Mouse (Mus musculus): ENCODE measurements around the gene Kdm2a. TPM values are rescaled to one million over a fixed set of nuclear protein-coding genes. Genes with fewer than 3 reads are reported as not detected.

Kdm2a gene
- total RNA-seq, 2 experiments from 2014 or later, result 104 to 106 TPM

DNA sequence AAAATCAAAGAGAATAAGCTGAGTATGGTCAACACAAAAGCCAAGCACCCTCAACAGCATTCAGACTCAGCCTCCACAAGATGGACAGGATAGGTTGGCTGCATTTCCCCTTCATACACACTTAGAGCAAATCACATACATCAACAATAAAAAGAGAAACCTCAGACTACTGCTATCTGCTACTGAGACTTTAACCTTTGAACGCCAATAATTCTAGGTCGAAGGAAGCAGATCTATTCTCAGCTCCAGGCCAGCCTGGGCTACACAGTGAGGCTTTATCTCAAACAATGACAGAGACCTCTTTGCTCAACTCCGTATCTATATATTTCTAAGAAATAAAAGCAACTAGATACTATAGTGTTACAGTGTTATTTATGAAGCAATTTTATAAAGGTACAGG is 66.8 kb downstream of the Kdm2a start:
- DNase-seq (ENCODE audit: low spot score in 2 of 2), result no peak

DNA sequence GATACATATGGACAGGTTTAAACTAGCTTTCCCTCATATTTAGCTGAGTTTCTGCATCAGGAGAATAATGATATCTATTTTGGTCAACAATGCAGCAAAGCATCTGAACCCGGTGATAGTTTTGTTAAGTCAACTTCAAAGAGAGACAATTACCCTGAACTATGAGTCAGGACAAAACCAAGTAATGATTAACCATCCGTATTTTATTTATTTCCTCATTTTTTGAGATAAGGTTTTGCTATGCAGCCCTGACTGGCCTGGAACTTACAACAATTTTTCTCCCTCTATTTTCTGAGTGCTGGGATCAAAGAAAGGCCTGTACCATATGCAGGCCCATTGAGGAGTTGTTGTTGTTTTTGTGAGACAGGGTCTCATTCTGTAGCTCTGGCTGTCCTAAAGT is 67.5 kb downstream of the Kdm2a start:
- no peak for DNase-seq (ENCODE audit: low spot score in 2 of 2)

DNA sequence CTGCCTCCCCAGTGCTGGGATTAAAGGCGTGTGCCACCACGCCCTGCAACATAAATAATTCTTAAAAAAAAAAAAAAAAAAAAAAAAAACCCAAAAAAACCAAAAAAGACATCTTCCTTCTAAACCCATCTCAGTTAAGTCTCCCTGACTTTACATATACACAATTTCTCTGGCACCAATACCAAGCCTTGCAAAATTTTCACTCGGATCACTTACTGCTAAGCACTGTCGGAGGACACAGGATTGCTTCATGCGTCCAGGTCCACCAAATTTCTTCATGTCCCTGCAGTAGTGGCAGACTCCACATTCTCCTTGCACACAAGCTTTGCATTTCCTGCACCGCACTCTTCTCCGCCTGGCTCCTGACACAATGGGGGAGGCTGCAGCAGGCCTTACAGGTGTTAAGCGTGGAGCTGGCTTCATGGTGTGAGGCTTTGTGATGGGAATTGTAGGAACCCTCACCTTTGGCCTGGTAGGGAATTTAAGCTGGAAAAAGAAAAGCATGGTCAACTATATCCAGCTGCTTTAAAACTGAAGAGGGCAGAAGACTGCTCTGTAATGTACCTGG is 69.3 kb downstream of the Kdm2a start:
- DNase-seq (ENCODE audit: low spot score in 2 of 2), result no peak

DNA sequence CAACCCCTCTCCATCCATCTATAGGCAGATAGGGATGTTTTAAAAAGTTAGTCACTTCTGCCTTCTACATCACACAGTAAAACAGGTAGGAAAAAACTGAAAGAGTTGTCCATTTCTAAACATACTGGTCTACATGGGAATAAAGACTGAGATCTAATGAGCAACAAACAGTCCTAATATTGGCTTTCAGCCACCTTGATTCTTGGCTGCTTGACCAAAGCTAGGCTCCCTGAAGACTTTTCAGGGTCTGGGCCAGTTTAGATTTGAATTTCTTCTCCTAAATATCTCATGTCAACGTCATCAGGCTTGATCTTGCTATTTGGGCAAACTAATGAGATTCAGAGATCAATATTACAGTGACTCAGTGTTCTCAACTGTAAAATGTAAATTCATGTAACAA is 71.2 kb downstream of the Kdm2a start:
- DNase-seq (ENCODE audit: low spot score in 2 of 2), result no peak

DNA sequence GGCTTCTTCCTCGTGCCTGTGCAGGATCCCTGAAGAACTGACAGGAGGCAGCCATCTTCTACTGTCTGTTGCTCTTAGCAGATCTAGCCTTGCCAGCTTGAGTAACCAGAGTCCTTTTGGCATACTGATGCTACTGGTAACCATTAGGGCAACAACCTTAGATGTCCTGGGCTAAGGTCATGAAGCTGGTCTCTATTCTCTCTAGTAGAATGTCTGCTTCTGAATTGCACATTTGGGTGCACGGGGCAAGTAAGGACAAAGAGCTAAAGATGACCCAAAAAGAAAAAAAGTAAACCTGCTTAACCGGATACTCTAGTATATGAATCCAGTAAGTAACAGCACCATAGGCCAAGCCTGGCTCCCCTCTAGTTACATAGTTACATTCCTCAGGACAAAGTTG is 72.0 kb downstream of the Kdm2a start:
- DNase-seq (ENCODE audit: low spot score in 2 of 2), result no peak

DNA sequence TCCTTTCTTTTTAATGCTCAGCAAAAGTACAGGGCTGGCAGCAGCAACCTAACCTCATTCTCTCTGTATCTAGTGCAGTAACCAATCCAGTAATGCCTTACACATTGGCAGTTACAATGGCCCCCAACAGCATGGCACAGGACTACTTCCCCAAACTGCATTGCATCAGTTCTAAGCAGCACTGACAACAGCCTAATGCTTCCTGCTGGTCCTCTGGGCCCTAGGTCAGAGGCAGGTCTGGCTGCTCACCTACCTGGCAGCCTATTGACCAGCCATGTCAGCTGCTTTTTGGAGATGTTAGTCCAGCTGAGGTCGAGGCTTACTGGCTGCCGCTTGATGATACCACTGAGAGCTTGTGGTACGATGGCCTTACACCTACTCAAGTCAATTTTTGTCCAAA is 76.0 kb downstream of the Kdm2a start:
- DNase-seq (ENCODE audit: low spot score in 2 of 2), result no peak

DNA sequence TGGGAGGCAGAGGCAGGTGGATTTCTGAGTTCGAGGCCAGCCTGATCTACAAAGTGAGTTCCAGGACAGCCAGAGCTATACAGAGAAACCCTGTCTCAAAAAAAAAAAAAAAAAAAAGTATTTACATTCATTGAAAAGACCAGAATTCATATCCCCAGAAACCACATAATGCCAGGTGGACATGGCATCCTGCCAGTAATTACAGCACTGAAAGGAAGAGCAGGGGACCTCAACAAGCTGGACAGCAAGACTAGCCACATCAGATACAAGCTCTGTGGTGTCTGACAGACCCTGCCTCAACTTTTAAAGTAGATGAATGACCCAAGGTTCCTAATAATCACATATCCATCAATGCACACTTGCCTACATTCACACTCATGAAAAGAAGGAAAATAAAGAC is 76.5 kb downstream of the Kdm2a start:
- DNase-seq (ENCODE audit: low spot score in 2 of 2), result no peak

DNA sequence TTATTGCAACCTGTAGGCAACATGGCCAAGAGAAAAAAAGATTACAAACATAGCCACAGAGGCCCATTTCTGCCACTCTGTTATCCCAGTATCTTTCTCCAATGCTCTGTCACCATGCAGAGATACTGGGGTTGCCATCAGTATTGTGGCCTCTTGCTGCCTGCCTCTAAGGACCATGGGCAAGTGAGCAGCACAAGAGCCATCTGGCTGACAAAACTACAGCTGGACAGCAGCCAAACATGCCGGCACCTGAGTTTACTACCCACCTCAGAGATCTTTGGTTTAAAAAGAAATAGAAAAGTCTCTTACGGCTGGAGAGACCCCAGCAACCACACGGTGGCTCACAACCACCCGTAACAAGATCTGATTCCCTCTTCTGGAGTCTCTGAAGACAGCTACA is 78.8 kb downstream of the Kdm2a start:
- DNase-seq (ENCODE audit: low spot score in 2 of 2), result no peak

DNA sequence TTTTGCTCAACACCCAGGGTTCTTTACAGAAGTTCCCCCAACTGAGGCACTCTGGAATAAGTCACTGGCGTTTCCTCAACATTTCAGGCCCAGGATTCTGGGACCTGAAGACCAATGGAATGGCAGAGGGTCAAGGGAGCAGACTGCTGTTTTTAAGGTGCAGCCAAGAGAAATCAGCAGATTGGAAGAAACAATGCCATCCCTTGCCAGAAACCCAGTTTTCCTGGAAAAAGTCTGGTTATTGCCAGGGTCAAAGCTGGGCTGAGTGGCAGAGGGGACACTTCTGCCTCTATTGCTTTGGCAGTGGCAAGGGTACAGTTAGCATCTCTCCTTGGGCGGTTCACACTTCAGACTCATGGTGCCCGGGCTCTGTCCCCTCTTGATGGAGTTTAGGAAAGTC is 80.9 kb downstream of the Kdm2a start:
- no peak for DNase-seq (ENCODE audit: low spot score in 2 of 2)

DNA sequence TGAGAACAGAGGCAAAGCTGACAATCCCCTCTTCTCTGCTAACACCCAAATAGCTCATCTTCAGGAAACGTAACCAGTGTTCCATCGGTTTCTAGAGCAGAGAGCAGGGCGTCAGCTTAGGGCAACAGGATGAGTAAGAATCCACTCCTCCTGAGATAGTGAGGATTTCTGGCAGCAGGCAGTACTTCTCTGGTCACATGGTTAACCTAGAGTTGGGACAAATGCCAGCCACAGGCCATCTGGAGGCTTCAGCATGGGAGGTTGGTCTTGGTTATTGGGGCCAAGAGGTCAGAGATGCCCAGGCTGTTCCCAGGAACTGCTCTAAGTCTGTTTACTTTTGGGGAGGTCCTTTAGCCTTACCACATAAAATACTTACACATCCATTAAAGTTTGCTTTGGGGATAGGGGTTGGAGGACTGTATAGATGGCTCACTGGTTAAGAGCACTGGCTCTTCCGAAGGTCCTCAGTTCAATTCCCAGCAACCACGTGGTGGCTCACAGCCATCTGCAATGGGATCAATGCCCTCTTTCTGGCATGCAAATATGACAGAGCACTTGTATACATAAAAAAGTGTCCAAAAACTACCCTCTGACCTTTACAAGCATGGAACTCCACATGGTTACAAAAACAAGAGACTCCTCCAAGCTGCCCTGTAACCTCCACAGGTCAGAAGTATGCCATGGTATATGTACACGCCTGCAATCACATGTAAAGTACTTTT is 82.7 kb downstream of the Kdm2a start:
- no peak for DNase-seq (ENCODE audit: low spot score in 2 of 2)

DNA sequence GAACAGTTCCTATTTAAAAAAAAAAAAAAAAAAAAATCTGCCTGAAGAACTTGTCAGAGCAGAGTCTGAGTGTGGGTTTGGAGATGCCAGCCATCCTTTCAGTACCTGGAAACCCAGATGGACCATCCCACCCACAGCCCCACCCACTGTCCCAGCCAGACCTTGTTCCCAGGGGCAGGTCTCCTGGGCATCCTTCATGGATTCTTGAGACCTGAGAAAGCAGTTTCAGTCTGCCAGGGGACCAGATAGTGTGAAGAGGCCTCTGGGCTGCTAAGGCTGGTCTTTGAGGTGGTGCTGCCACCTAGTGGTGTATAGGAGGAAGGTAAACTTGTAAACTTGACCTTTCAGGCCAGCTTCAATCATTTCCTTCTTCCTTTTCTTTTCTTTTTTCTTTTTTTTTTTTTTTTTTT is 88.3 kb downstream of the Kdm2a start:
- DNase-seq (ENCODE audit: low spot score in 2 of 2), result no peak

DNA sequence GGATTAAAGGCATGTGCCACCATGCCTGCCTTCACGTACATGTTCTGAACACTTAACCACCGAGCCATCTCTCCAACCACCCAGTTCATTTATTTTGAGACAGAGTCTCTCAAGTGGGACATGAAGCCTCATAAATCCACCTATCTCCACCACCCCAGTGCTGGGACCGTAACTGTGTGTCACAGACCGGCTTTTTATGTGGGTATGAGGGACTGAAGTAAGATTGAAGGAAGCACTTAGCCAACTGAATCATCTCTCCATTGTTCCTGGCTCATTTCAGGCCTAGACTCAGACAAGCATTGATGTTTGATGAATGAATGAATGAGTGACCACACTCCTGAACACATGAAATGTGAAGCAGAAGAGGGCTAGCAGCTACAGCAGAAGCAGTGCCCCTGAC is 88.8 kb downstream of the Kdm2a start:
- no peak for DNase-seq (ENCODE audit: low spot score in 2 of 2)

DNA sequence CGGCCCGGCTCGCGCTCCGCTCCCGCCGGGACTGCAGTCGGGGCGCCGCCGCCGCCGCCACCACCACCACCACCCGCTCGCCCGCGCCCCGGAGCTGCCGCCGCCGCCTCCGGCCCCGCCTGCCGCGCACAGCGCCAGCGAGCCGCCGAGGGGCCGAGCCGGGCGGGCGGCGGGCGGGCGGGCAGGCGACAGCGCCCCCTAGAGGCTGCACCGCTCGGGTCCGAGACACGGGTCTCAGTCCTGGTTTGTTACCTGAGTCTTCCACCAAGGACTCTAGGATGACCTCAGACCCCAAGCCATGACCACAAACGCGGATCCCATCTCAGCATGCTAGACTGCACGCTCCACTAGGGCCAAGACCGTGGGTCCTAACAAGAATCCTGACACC is 91.9 kb downstream of the Kdm2a start, which contains the start of gene Grk2:
Gene Grk2, minus strand, starts transcription at position 33 of the 388 bp plus-strand sequence.
- DNase-seq (ENCODE audit: low spot score in 2 of 2), result peak; percentile 51 to 65

DNA sequence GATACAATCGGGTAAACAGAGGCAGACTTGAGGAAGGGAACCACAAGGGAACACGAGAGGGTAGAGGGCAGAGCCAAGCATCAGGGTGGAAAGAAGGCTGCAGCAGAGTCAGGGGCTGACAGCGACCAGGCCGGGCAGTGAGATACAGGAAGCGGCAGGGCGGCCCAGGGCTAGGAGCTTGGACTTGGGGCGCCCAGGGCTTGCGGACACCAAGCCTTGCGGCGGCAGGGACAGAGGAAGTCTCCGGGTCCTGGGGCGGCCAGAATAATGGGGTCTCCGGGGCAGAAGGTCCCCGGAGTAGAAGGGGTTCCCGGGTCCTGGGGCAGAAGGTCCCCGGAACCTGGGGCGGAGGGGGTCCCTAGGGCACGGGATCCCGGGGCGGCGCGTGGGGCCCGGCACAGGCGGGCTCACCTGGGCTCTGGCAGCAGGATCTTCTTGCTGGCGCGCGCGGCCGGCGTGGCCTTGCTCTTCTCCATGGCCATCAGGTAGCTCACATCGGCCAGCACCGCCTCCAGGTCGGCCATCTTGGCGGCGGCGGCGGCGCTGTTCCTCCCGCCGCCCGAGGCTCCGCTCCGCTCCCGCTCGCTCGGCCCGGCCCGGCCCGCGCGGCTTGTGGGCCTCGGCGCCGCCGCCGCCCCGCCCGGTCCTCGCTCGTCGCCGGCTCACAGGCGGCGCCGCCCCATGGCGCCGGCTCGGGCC is 92.4 kb downstream of the Kdm2a start:
- DNase-seq (ENCODE audit: low spot score in 2 of 2), result no peak

DNA sequence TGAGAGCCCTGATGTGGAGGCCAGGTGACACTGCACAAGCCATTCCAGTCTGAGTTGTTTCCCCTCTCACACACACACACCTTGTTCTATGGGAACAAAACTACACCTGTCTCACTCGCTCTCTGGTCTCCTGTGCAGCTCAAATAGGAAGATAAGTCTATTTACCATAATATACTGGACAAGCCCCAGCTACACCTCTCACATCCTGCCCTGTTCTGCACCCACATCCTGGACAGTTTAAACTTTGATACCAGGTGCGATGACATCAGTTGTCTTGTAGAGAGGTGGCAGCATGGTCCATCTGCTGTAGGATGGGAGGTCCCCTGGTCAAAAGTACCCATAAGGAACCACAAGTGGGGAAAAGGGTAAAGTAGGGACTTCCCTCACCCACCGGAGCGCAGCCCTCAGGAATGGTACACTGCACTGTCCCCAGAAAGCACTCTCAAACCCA is 93.2 kb downstream of the Kdm2a start:
- DNase-seq (ENCODE audit: low spot score in 2 of 2), result no peak

DNA sequence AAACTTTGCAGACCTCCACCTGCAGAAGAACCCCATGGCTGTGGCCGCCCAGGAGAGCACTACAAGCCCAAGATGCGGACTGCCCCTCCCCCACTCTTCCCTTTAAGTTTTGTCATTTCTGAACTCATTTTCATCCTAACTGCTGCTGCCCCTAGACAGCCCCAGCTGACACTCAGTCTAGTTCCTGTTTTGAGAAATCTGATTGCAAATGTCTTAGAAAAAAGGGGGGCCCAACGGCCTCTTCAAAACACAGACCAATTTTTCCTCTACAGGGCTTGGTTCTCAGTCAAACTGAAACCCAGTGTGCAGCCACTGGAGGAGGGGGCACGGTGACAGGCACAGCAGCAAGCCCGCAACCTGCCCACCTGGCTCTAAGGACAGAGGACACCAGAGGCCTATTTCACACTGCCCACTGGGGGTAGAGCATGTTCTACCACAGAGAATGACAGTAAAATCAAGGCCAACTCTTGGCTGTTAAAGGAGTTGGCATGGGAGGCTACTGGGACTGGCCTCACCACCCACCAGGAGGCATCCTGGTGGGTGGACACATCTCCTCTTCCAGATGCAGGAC is 93.7 kb downstream of the Kdm2a start:
- DNase-seq (ENCODE audit: low spot score in 2 of 2), result no peak

DNA sequence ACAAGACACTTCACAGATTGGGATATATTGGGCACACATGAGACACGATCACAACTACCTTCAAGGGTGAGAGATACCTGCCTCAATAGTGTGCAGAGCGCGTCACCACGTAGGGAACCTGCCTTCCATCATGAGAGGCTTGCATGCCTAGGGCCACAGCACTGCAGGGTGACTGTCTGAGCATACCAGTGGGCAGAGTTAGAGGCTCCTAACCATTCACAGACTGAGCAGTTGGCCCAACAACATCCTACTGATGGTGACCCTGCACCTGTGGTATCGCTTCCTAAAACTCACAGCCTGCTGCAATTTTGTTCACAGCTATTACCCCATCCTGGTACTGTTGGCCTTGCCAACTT is 94.5 kb downstream of the Kdm2a start:
- DNase-seq (ENCODE audit: low spot score in 2 of 2), result no peak

DNA sequence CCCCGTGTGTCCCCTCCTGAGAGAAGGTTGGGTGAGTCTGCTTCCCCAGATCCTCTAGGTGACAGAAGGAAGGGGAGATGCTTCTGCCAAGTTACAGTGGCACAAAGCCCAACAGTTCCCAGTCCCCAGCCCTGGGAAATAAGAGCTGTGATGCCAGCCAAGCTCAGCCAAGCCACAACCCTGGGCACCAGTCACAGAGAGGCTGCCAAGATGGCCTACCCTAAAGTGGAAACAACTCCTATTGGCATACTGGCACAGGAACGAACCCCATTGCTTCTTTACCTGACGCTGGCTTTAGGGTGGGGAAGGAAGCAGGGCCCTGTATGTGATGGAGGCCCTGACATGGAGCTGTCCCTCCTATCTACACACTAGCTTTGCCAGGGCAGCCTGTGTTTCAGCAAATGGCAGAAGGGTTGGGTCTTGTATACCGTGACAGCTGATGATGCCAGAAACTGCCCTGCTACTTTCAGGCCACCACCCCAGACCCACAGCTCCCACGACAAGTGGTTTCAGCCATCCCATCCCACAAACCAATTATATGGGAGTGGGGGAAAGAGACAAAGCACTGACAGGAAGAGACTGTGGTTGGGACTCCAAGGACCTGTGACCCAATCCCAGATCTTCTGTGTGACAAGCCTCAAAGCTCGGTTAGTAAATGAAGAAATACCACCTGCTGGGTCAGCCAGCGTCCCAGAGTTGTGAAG is 95.0 kb downstream of the Kdm2a start:
- no peak for DNase-seq (ENCODE audit: low spot score in 2 of 2)

DNA sequence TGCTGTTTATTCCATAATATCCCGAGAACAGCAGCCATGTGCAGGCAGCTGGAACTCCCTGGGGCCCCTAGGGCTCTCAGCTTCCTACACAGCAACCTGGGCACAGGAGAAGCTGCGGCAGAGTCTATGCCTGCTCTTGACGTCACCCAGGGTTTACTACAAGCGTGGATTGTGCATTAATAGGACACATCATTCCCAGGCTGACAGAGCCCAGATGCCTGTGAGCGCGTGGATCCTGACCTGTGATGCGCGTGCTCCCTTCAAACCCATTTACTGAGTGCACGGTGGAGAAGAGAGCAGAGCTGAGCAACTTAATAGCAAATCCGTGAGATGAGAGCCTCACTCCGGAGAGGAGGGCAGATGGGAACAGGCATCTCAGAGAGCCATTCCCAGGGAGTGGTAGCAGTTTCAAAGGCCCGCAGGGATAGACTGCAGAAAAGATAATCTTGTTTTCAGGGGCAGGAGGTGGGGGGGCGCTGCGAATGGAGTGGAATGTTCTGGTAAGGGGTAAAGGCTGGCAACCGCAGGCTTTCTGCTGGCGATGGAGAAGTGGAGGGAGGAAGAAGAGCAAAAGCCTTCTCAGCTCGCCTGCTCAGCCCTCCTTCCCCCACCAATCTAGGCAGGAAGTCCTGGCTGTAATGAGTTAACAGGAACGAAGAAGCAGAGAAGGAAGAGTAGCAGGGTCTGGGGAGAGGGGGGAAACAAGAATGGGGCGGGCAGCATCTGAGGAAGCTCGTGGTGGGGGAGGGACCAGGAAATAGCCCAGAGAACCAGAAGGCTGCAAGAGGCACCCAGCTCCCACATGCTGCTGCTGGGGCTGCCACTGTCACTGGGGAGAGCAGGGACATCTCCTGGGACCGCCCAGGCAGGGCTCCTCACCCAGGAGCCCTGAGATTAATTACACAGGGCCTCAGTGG is 96.1 kb downstream of the Kdm2a start:
- DNase-seq (ENCODE audit: low spot score in 2 of 2), result no peak

DNA sequence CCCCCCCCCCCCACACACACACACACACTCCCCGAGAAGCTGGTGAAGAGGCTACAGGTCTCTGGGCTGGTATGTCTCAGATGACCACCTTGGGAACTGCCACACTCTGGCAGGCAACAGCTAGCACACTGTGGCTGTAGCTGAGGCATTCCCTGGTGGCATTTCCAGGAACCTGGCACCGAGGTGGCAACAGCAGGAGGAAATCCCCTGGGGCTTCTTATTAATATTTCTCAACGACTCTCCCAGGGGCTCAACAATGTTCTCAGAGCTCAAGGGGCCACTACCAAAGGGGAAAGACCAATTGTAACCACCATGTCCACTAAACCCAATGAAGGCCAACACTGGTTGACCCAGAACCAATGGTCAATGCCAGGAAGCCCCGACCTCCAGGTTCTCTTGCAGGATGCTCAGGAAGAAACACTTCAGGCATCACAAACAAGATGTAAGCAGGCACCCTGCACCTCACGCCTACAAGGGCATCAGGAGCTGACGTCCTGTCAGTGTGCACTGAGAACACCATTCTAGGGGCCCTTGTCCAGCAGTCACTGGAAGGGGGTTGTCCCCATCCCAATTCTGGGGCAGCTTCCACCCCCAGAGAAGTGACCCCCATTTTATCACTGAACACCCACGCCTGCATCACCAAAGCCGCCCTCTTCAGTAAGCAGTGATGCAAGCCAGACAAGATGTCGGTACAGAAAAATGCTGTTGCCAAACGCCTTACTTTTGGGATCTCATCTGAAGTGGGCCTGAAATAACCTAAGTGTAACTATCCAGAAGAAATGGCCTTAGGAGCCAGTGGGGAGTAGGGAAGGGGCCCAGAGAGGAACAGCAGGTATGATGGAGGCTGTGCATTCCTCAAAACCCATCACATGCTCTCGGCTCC is 97.0 kb downstream of the Kdm2a start:
- DNase-seq (ENCODE audit: low spot score in 2 of 2), result no peak
